Mouse (Mus musculus) E14TG2a.4 (cell line): ENCODE results near the gene Gm20388.

Experiments used
- CTCF ChIP-seq: conservative IDR thresholded peaks from 2 replicates; pipeline ENCODE4 v1.5.1; 2014; ENCODE audit warnings: low read length
- POU5F1 ChIP-seq: IDR thresholded peaks from 2 replicates; pipeline ENCODE4 v1.6.1; 2014; ENCODE audit warnings: low read length, borderline replicate concordance

DNA sequence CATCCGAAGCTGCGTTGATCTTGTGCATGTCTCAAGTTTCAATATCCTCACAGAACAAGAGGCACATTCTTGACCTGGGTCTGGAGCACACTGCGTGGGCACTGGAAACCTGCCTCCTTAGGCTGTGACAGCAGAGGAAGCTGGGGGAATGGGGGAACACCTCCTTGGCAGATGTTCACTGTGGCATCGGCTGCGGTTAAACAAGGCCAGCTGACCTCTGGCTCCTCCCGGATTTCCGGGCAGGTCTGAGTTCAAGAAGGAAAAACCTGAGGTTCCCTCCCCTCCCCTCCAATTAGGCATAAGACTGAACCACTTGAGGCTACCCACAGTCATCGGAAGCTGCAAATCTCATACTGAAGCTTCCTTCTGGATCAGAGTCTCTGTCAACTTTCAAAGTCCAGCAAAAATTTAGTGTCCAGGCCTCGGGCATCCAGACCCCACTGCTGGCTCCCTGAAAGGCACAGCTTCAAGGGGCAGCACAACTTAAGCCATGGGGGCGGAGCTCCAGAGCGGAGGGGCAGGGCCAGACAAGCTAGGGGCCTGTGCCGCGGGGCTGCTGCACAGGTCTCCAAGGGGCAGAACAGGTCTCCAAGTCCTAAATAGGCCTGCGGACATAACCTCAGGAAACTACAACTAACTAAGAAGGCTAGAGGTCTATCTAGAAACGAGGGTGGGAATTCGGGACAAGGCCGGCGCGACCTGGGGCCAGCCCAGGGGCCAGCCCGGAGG, 2370.1 kb downstream of the Gm20388 start:
- TF ChIP-seq CTCF: no peak
- TF ChIP-seq POU5F1: no peak
